Mouse (Mus musculus) myocyte (in vitro differentiated cells): ENCODE measurements at regions not wholly inside any gene's neighbourhood (a gene's known extent, or its start where the extent isn't known, plus 50 kb on each side); places are given as distances from the start of the nearest gene placed in this dataset.

Source experiments
- CEBPB ChIP-seq: IDR thresholded peaks from 2 replicates; pipeline ENCODE4 v1.6.1; 2011; ENCODE audit warnings: mild to moderate bottlenecking, moderate library complexity; ENCODE audit not compliant: poor library complexity, insufficient read depth, severe bottlenecking
- E2F4 ChIP-seq: IDR thresholded peaks from one replicate; pipeline ENCODE4 v1.6.1; 2011; ENCODE audit warnings: mild to moderate bottlenecking, control low read depth, moderate library complexity; ENCODE audit not compliant: insufficient read depth
- MAX ChIP-seq: IDR thresholded peaks from one replicate; pipeline ENCODE4 v1.6.1; 2011; ENCODE audit warnings: low read depth, mild to moderate bottlenecking, control low read depth
- MYOD1 ChIP-seq, 3 experiments: IDR thresholded peaks; one replicate each; pipeline ENCODE4 v1.6.1; 2011; ENCODE audit warnings: control low read depth in 2 of 3, low read depth in 2 of 3, mild to moderate bottlenecking in 2 of 3, moderate library complexity in 1 of 3; ENCODE audit not compliant: insufficient read length in 2 of 3, control insufficient read depth in 1 of 3
- MYOG ChIP-seq, 3 experiments: IDR thresholded peaks; one replicate each; pipeline ENCODE4 v1.6.1; 2011; ENCODE audit warnings: control low read depth in 2 of 3, low read depth in 2 of 3, mild to moderate bottlenecking in 2 of 3; ENCODE audit not compliant: insufficient read length in 2 of 3, control insufficient read depth in 1 of 3, insufficient read depth in 1 of 3
- POLR2A ChIP-seq: IDR thresholded peaks from one replicate; pipeline ENCODE4 v1.6.1; 2011; ENCODE audit warnings: low read depth, mild to moderate bottlenecking, control low read depth, moderate library complexity; ENCODE audit not compliant: insufficient read length
- POLR2AphosphoS2 ChIP-seq: IDR thresholded peaks from one replicate; pipeline ENCODE4 v1.6.1; 2011; ENCODE audit warnings: low read depth, control low read depth; ENCODE audit not compliant: insufficient read length
- REST ChIP-seq: IDR thresholded peaks from one replicate; pipeline ENCODE4 v1.6.1; 2011; ENCODE audit warnings: mild to moderate bottlenecking, control low read depth, moderate library complexity; ENCODE audit not compliant: insufficient read depth, insufficient read length
- SRF ChIP-seq: IDR thresholded peaks from one replicate; pipeline ENCODE4 v1.6.1; 2011; ENCODE audit warnings: low read depth; ENCODE audit not compliant: control insufficient read depth, insufficient read length
- TCF12 ChIP-seq: IDR thresholded peaks from one replicate; pipeline ENCODE4 v1.6.1; 2011; ENCODE audit warnings: mild to moderate bottlenecking, control low read depth; ENCODE audit not compliant: poor library complexity, insufficient read depth, severe bottlenecking
- TCF3 ChIP-seq: IDR thresholded peaks from one replicate; pipeline ENCODE4 v1.6.1; 2011; ENCODE audit warnings: low read depth, control low read depth; ENCODE audit not compliant: insufficient read length
- USF1 ChIP-seq: IDR thresholded peaks from one replicate; pipeline ENCODE4 v1.6.1; 2011; ENCODE audit warnings: low read depth, mild to moderate bottlenecking, control low read depth, moderate library complexity

GRCm38 (mm10) chr15:7591486-7591885, 193.3 kb upstream of the Egflam start:
- TF ChIP-seq USF1: no peak
- TF ChIP-seq POLR2A: no peak
- no peak for TF ChIP-seq TCF12
- no peak for TF ChIP-seq POLR2AphosphoS2
- TF ChIP-seq MAX: no peak
- no peak for TF ChIP-seq MYOD1 (IDR thresholded peaks at IDR 0.05; ENCODE audit: control insufficient read depth in 1 of 3, insufficient read length in 2 of 3, low read depth in 2 of 3)
- TF ChIP-seq E2F4: no peak
- no peak for TF ChIP-seq REST
- TF ChIP-seq CEBPB: no peak
- no peak for TF ChIP-seq MYOG (IDR thresholded peaks at IDR 0.05; ENCODE audit: control insufficient read depth in 1 of 3, insufficient read depth in 1 of 3, insufficient read length in 2 of 3, low read depth in 2 of 3)
- no peak for TF ChIP-seq SRF
- no peak for TF ChIP-seq TCF3
